33 mouse cellular contexts compared by ENCODE assay signal in the genomic region with DNA sequence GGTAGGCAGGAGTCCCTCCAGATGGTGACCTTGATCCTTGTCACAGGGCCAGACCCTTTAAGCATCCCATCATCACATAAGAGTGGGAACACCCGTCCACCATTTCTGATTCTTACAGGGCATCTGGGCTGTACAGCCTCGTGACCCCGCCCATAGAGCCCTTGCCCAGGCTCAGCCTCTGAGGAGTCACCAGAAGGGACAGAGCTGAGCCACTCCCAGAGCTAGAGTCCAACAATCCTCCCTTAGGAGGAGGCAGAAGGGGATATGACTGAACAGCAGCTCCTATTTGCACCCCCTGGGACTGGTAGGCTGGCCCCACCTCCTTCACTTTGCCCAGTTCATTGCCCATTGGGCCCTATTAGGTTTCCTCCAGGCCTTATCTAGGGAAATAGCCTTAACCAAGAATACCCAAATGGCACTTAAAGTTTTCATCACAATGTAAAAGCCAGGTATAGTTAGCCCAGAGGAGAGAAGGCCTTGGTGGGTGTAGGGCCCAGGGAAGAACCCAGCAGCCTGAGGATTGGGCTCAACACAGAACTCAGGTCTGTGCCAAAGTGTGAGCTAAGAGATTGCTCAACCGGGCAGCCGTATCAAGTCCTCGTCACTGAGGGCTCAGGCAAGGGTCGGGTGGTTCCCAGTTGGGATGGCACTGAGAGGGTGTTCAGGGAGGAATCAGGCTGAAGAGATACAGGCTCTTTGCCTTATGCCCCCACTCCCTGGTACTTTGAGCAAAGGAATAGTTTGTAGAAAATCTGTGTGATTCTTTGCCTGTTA. TPM values are rescaled to one million over a fixed set of nuclear protein-coding genes. Genes with fewer than 3 reads are reported as not detected.
DNase-seq lines count a peak whose midpoint lies in the region.
"Had no signal": no experiment of that assay in that cellular context is flagged by ENCODE, and none has a peak within 500 bp of the region (broad histone marks: within the 10 kb centered on the region; RNA-seq: fewer than 3 reads in every experiment).

No protein-coding gene starts in this region.

- no peaks in the 10 kb centered on the region for H3K9me3 ChIP-seq in heart, embryonic 10.5 days
- H3K9me3 ChIP-seq: embryonic facial prominence, embryonic 13.5 days; forebrain, embryonic 12.5 days; G1E; hindbrain, embryonic 10.5 days; kidney, embryonic 15.5 days; limb, embryonic 13.5 days; lung, embryonic 15.5 days; midbrain, embryonic 12.5 days; neural tube, embryonic 15.5 days had no signal

- no peak overlapping the region for H3K4me3 ChIP-seq in heart, embryonic 10.5 days
- H3K4me3 ChIP-seq: embryonic facial prominence, embryonic 13.5 days; erythroblast, embryonic 14.5 days; forebrain, embryonic 12.5 days; hindbrain, embryonic 10.5 days; kidney, embryonic 15.5 days; lung, embryonic 15.5 days; midbrain, embryonic 12.5 days; neural tube, embryonic 15.5 days had no signal

- peak; percentile 63 for DNase-seq in gastrocnemius, adult 18-20 months (ENCODE audit: low spot score)
- no peak for DNase-seq in gastrocnemius, postnatal 4 days (ENCODE audit: low spot score in 2 of 2)
- DNase-seq in heart, adult 9 months (ENCODE audit: low spot score in 2 of 2), result peak; percentile 30 to 49
- no peak for DNase-seq in heart, embryonic 10.5 days (ENCODE audit: low spot score)
- DNase-seq in lung, postnatal 25 days (ENCODE audit: low spot score), result peak; percentile 28
- no peak for DNase-seq in lung, postnatal 14 days
- DNase-seq in skeletal muscle tissue, adult 2 months (ENCODE audit: low read depth, low spot score), result peak; percentile 43
- DNase-seq in adrenal gland, adult 18-20 months (ENCODE audit: low spot score in 2 of 2), result no peak
- DNase-seq: cerebellum, adult 11-12 months; cerebellum, postnatal 10 days; kidney, adult 11 months; kidney, postnatal 36 days; thymus, adult 18-20 months; thymus, postnatal 4 days had no signal

- no peak overlapping the region for H3K27ac ChIP-seq in heart, embryonic 10.5 days
- H3K27ac ChIP-seq: embryonic facial prominence, embryonic 13.5 days; forebrain, embryonic 12.5 days; kidney, embryonic 15.5 days; limb, embryonic 13.5 days; liver, embryonic 14.5 days; lung, embryonic 15.5 days; midbrain, embryonic 12.5 days; neural tube, embryonic 15.5 days had no signal

- peaks cover 49% of the 10 kb centered on the region for H3K27me3 ChIP-seq in heart, embryonic 10.5 days (ENCODE audit: insufficient read depth, poor library complexity, severe bottlenecking)

- H3K36me3 ChIP-seq in heart, embryonic 10.5 days, result no peaks in the 10 kb centered on the region
- H3K36me3 ChIP-seq: embryonic facial prominence, embryonic 13.5 days; forebrain, embryonic 12.5 days; G1E; hindbrain, embryonic 10.5 days; kidney, embryonic 15.5 days; limb, embryonic 13.5 days; lung, embryonic 15.5 days; midbrain, embryonic 12.5 days; neural tube, embryonic 15.5 days had no signal

- WGBS in heart, embryonic 10.5 days, result 75% methylated on average over 7 of the region's 7 CpGs

- H3K4me1 ChIP-seq in heart, embryonic 10.5 days, result peaks cover 24% of the 10 kb centered on the region
- H3K4me1 ChIP-seq: midbrain, embryonic 12.5 days had no signal

RNA-seq across cellular contexts. Expression of a gene that starts 3.3 kb away (rescaled TPM):
- not detected for total RNA-seq in gastrocnemius, adult 18-20 months (2021)
- not detected for total RNA-seq in gastrocnemius, postnatal 4 days (2021)
- not detected in 2 replicates for polyA plus RNA-seq in heart, embryonic 10.5 days (2016; fragmentation: Nextera tagmentation; extraction: Ambion mirVana)
- 1 to 10 TPM; 1.6 to 3.1 TPM for total RNA-seq in adrenal gland, adult 18-20 months (2021)
- total RNA-seq: layer of hippocampus, adult 8-10 months; left cerebral cortex, postnatal 25 days; megakaryocyte, adult 5-6 weeks had no signal
- polyA plus RNA-seq: embryonic facial prominence, embryonic 13.5 days; erythroblast, embryonic 14.5 days; forebrain, embryonic 12.5 days; heart, embryonic 14.5 days; hindbrain, embryonic 10.5 days; hindbrain, embryonic 16.5 days; limb, embryonic 13.5 days; liver, embryonic 14.5 days; lung, embryonic 15.5 days; midbrain, embryonic 12.5 days; neural tube, embryonic 15.5 days; stomach, embryonic 16.5 days had no signal

RNA-seq across cellular contexts. Expression of a gene that starts 7.2 kb away (rescaled TPM):
- not detected for total RNA-seq in gastrocnemius, adult 18-20 months (2021)
- not detected for total RNA-seq in gastrocnemius, postnatal 4 days (2021)
- polyA plus RNA-seq in heart, embryonic 10.5 days (2016; fragmentation: Nextera tagmentation; extraction: Ambion mirVana), result not detected in 2 replicates
- not detected for total RNA-seq in adrenal gland, adult 18-20 months (2021)
- total RNA-seq: adrenal gland, postnatal 36 days; G1E; layer of hippocampus, adult 8-10 months; left cerebral cortex, postnatal 25 days; megakaryocyte, adult 5-6 weeks had no signal
- polyA plus RNA-seq: embryonic facial prominence, embryonic 13.5 days; erythroblast, embryonic 14.5 days; forebrain, embryonic 12.5 days; G1E; heart, embryonic 14.5 days; hindbrain, embryonic 10.5 days; hindbrain, embryonic 16.5 days; kidney, embryonic 15.5 days; limb, embryonic 13.5 days; liver, embryonic 14.5 days; lung, embryonic 15.5 days; midbrain, embryonic 12.5 days; neural tube, embryonic 15.5 days; small intestine, adult 2 months; stomach, embryonic 16.5 days had no signal

RNA-seq across cellular contexts. Expression of a gene that starts 17.7 kb away (rescaled TPM):
- 1 to 10 TPM; 1.6 to 5.4 TPM for total RNA-seq in gastrocnemius, adult 18-20 months (2021)
- 1 to 10 TPM; 2.0 to 4.3 TPM for total RNA-seq in gastrocnemius, postnatal 4 days (2021)
- polyA plus RNA-seq in heart, embryonic 10.5 days (2016; fragmentation: Nextera tagmentation; extraction: Ambion mirVana), result 0.91 and 2.1 TPM in 2 replicates
- 10 to 100 TPM; 10.7 to 22.4 TPM for total RNA-seq in adrenal gland, adult 18-20 months (2021)
- total RNA-seq: megakaryocyte, adult 5-6 weeks had no signal
- polyA plus RNA-seq: erythroblast, embryonic 14.5 days; hindbrain, embryonic 10.5 days; liver, embryonic 14.5 days; midbrain, embryonic 12.5 days had no signal

RNA-seq across cellular contexts. Expression of a gene that starts 32.7 kb away (rescaled TPM):
- 10 to 100 TPM; 16.2 to 17.6 TPM for total RNA-seq in gastrocnemius, adult 18-20 months (2021)
- total RNA-seq in gastrocnemius, postnatal 4 days (2021), result 1 to 10 TPM; 6.8 to 7.2 TPM
- 3.1 and 5.2 TPM in 2 replicates for polyA plus RNA-seq in heart, embryonic 10.5 days (2016; fragmentation: Nextera tagmentation; extraction: Ambion mirVana)
- total RNA-seq in adrenal gland, adult 18-20 months (2021), result 10 to 100 TPM; 12.3 to 13.1 TPM

Comparison
In these comparisons a context has a peak if more than half of its experiments do, and no peak if none do; other contexts are left out.
1. DNase-seq: peak in gastrocnemius, adult 18-20 months (single experiment), heart, adult 9 months (2 of 2), lung, postnatal 25 days (single experiment) and skeletal muscle tissue, adult 2 months (single experiment); none in gastrocnemius, postnatal 4 days (0 of 2), heart, embryonic 10.5 days (single experiment), lung, postnatal 14 days (single experiment) and adrenal gland, adult 18-20 months (0 of 2).